Mouse (Mus musculus) erythroblast, embryonic 14.5 days (primary cell): Measurements from ENCODE around the gene Tgm4. TPM values are rescaled to one million over a fixed set of nuclear protein-coding genes. Genes with fewer than 3 reads are reported as not detected.
A peak's percentile ranks its signal among the peaks of the same experiment; 100 is the strongest.

Source experiments
- H3K27me3 ChIP-seq: 2 replicates; pipeline ENCODE4 v1.6.1; 2012; ENCODE audit warnings: inconsistent platforms; ENCODE audit not compliant: control insufficient read depth
- H3K36me3 ChIP-seq: 2 replicates; pipeline ENCODE4 v1.6.1; 2012; ENCODE audit warnings: mild to moderate bottlenecking, inconsistent platforms; ENCODE audit not compliant: control insufficient read depth
- H3K4me1 ChIP-seq: 2 replicates; pipeline ENCODE4 v1.6.1; 2012; ENCODE audit warnings: inconsistent platforms; ENCODE audit not compliant: control insufficient read depth
- H3K4me3 ChIP-seq: replicated peaks from 2 replicates; pipeline ENCODE3; 2012; ENCODE audit warnings: moderate library complexity, mild to moderate bottlenecking, inconsistent platforms
- H3K9me3 ChIP-seq: 2 replicates; pipeline ENCODE4 v1.6.1; 2012; ENCODE audit warnings: low read length, inconsistent platforms, mixed read lengths; ENCODE audit not compliant: control insufficient read depth
- GATA1 ChIP-seq: IDR thresholded peaks from 2 replicates; pipeline ENCODE4 v1.6.1; 2012; ENCODE audit warnings: low read length, inconsistent platforms, mixed read lengths
- TAL1 ChIP-seq: IDR thresholded peaks from 3 replicates; pipeline ENCODE4 v1.6.1; 2012; ENCODE audit warnings: low read length, inconsistent platforms, mixed read lengths
- polyA plus RNA-seq: library from polyadenylated mRNA; stranded (reverse); fragments of >175 nt; gene quantifications from 2 replicates; pipeline ENCODE4 v1.2.3, GENCODE M21; 2012

Gene Tgm4
- 0.04 TPM in 1 of 2 replicates, not detected in the other for polyA plus RNA-seq

GRCm38 (mm10) chr9:123034426-123034825 lies at the start of gene Tgm4:
Gene Tgm4 (plus strand): TSS chr9:123034726.
- Histone ChIP-seq H3K9me3 (no peaks in the 10 kb centered on the region), H3K4me1 (no peaks in the 10 kb centered on the region), H3K4me3 (no peak within 1 kb of the TSS), H3K36me3 (no peaks in the 10 kb centered on the region), H3K27me3 (no peaks in the 10 kb centered on the region; the same call in 1 of the 2 replicates)
- no peak for TF ChIP-seq TAL1
- no peak for TF ChIP-seq GATA1

- Histone ChIP-seq H3K9me3 (no peaks in the 10 kb centered on the region), H3K4me3 (no peak overlapping the region), H3K27me3 (no peaks in the 10 kb centered on the region), H3K36me3 (peaks cover 99% of the 10 kb centered on the region), H3K4me1 (no peaks in the 10 kb centered on the region)
- no peak for TF ChIP-seq GATA1
Observed at GRCm38 (mm10) chr9:122998406-122999192, 35.9 kb upstream of the Tgm4 start.

- H3K27me3 ChIP-seq, result no peaks in the 10 kb centered on the region
- H3K36me3 ChIP-seq, result peaks cover 99% of the 10 kb centered on the region
- H3K4me1 ChIP-seq, result no peaks in the 10 kb centered on the region
- no peaks in the 10 kb centered on the region for H3K9me3 ChIP-seq
- H3K4me3 ChIP-seq, result no peak overlapping the region
- TF ChIP-seq TAL1 (no peak), GATA1 (no peak)
Observed at GRCm38 (mm10) chr9:122999193-122999586, 35.3 kb upstream of the Tgm4 start.

- Histone ChIP-seq H3K4me1 (no peaks in the 10 kb centered on the region), H3K27me3 (no peaks in the 10 kb centered on the region), H3K9me3 (no peaks in the 10 kb centered on the region), H3K36me3 (peaks cover 100% of the 10 kb centered on the region), H3K4me3 (no peak overlapping the region)
- TF ChIP-seq TAL1 (no peak), GATA1 (no peak)
Observed at GRCm38 (mm10) chr9:123004718-123005117, 29.8 kb upstream of the Tgm4 start.

- H3K36me3 ChIP-seq, result peaks cover 100% of the 10 kb centered on the region
- H3K27me3 ChIP-seq, result no peaks in the 10 kb centered on the region
- TF ChIP-seq TAL1, result no peak
- no peak overlapping the region for H3K4me3 ChIP-seq
- no peaks in the 10 kb centered on the region for H3K4me1 ChIP-seq
- H3K9me3 ChIP-seq, result no peaks in the 10 kb centered on the region
Observed at GRCm38 (mm10) chr9:123006071-123006470, 28.5 kb upstream of the Tgm4 start.

- H3K27me3 ChIP-seq, result no peaks in the 10 kb centered on the region
- no peaks in the 10 kb centered on the region for H3K9me3 ChIP-seq
- peaks cover 33% of the 10 kb centered on the region for H3K36me3 ChIP-seq
- H3K4me3 ChIP-seq, result peak within 1 kb of the TSS; percentile 75
- peaks cover 23% of the 10 kb centered on the region for H3K4me1 ChIP-seq
- TF ChIP-seq GATA1, result no peak
- no peak for TF ChIP-seq TAL1
Observed at GRCm38 (mm10) chr9:123020995-123021631, 13.4 kb upstream of the Tgm4 start, which contains the start of gene Tmem42. Gene Tmem42 (plus strand): TSS chr9:123021326.

GRCm38 (mm10) chr9:123021636-123022379 lies 12.7 kb upstream of the Tgm4 start:
- Histone ChIP-seq H3K4me3 (peak overlapping the region; percentile 75), H3K4me1 (peaks cover 23% of the 10 kb centered on the region), H3K36me3 (peaks cover 26% of the 10 kb centered on the region), H3K27me3 (no peaks in the 10 kb centered on the region), H3K9me3 (no peaks in the 10 kb centered on the region)
- no peak for TF ChIP-seq TAL1

GRCm38 (mm10) chr9:123024201-123024600 lies 10.3 kb upstream of the Tgm4 start:
- TF ChIP-seq TAL1, result no peak
- TF ChIP-seq GATA1, result no peak
- no peaks in the 10 kb centered on the region for H3K27me3 ChIP-seq
- H3K4me1 ChIP-seq, result peaks cover 22% of the 10 kb centered on the region
- peaks cover 4% of the 10 kb centered on the region for H3K36me3 ChIP-seq
- H3K4me3 ChIP-seq, result no peak overlapping the region
- no peaks in the 10 kb centered on the region for H3K9me3 ChIP-seq

- Histone ChIP-seq H3K4me3 (no peak overlapping the region), H3K36me3 (no peaks in the 10 kb centered on the region), H3K4me1 (no peaks in the 10 kb centered on the region), H3K27me3 (no peaks in the 10 kb centered on the region; the same call in 1 of the 2 replicates), H3K9me3 (no peaks in the 10 kb centered on the region)
- TF ChIP-seq TAL1, result no peak
- TF ChIP-seq GATA1, result no peak
Observed at GRCm38 (mm10) chr9:123031496-123032246, 2.9 kb upstream of the Tgm4 start.
